Mouse (Mus musculus) spleen, adult 2 months (tissue): Measurements from ENCODE around the gene Akap2. TPM values are rescaled to one million over a fixed set of nuclear protein-coding genes. Genes with fewer than 3 reads are reported as not detected.

Experiments used
- DNase-seq, 2 experiments: peaks; one replicate each; pipeline versions ENCODE4 v3.0.0 to v3.0.0-alpha.2; 2012 to 2021; ENCODE audit warnings: low spot score in 2 of 2, low read depth in 1 of 2
- H3K27ac ChIP-seq: fragments of 200-500 bp; 2 replicates; pipeline ENCODE4 v1.5.1; 2012; ENCODE audit warnings: low read length, inconsistent platforms; ENCODE audit not compliant: insufficient read depth
- H3K27me3 ChIP-seq: fragments of 200-500 bp; 2 replicates; pipeline ENCODE4 v1.6.1; 2012; ENCODE audit warnings: mild to moderate bottlenecking, moderate library complexity, low read length, inconsistent platforms; ENCODE audit not compliant: control insufficient read depth, insufficient read depth
- H3K36me3 ChIP-seq: fragments of 200-500 bp; 2 replicates; pipeline ENCODE4 v1.6.1; 2012; ENCODE audit warnings: mild to moderate bottlenecking, low read length, inconsistent platforms; ENCODE audit not compliant: control insufficient read depth, insufficient read depth
- H3K4me1 ChIP-seq: fragments of 200-500 bp; 2 replicates; pipeline ENCODE4 v1.6.1; 2011; ENCODE audit warnings: inconsistent platforms; ENCODE audit not compliant: control insufficient read depth, insufficient read depth, insufficient read length
- H3K4me3 ChIP-seq: fragments of 200-500 bp; 2 replicates; pipeline ENCODE4 v1.5.1; 2011; ENCODE audit warnings: mild to moderate bottlenecking, inconsistent platforms; ENCODE audit not compliant: insufficient read depth, insufficient read length; ENCODE audit errors: extremely low read depth
- CTCF ChIP-seq: fragments of 200-500 bp; IDR thresholded peaks from 2 replicates; pipeline ENCODE4 v1.5.1; 2011; ENCODE audit warnings: mild to moderate bottlenecking, inconsistent platforms; ENCODE audit not compliant: insufficient read depth, insufficient read length, insufficient replicate concordance; ENCODE audit errors: extremely low read depth
- POLR2A ChIP-seq: fragments of 200-500 bp; IDR thresholded peaks from 2 replicates; pipeline ENCODE4 v1.6.1; 2011; ENCODE audit warnings: low read depth, low read length, inconsistent platforms
- WGBS: fragments of 180-500 bp; shearing (Covaris S2); methylation state at CpG from one replicate; pipeline ENCODE4 v1.1.7; 2018; 5-methylcytosine and 5-hydroxymethylcytosine counted together
- polyA plus RNA-seq: library from polyadenylated mRNA; depleted of rRNA; stranded (reverse); fragments of >200 nt; gene quantifications from 2 replicates; pipeline ENCODE4 v1.2.3, GENCODE M21; 2012

Gene Akap2
- polyA plus RNA-seq, 1 experiment = 23.6 TPM

GRCm38 (mm10) chr4:57769007-57769406 is 51.5 kb downstream of the Akap2 start:
- Histone ChIP-seq H3K36me3 (no peaks in the 10 kb centered on the region), H3K27me3 (no peaks in the 10 kb centered on the region), H3K4me1 (no peaks in the 10 kb centered on the region), H3K27ac (no peak overlapping the region), H3K4me3 (no peak overlapping the region)
- WGBS = 92% methylated on average over 3 of the region's 3 CpGs
- TF ChIP-seq POLR2A (no peak), CTCF (no peak)
- no peak for DNase-seq

GRCm38 (mm10) chr4:57770185-57770823 is 52.8 kb downstream of the Akap2 start:
- TF ChIP-seq POLR2A = no peak
- TF ChIP-seq CTCF = no peak
- WGBS = 90% methylated on average over 4 of the region's 4 CpGs
- Histone ChIP-seq H3K27me3 (no peaks in the 10 kb centered on the region), H3K36me3 (no peaks in the 10 kb centered on the region), H3K27ac (no peak overlapping the region), H3K4me1 (no peaks in the 10 kb centered on the region), H3K4me3 (no peak overlapping the region)
- DNase-seq = no peak

GRCm38 (mm10) chr4:57771558-57772219 is 54.2 kb downstream of the Akap2 start:
- H3K36me3 ChIP-seq = no peaks in the 10 kb centered on the region
- 88% methylated on average over 2 of the region's 2 CpGs for WGBS
- H3K4me1 ChIP-seq = no peaks in the 10 kb centered on the region
- no peak overlapping the region for H3K27ac ChIP-seq
- DNase-seq = no peak
- no peaks in the 10 kb centered on the region for H3K27me3 ChIP-seq
- no peak for TF ChIP-seq CTCF
- no peak for TF ChIP-seq POLR2A
- no peak overlapping the region for H3K4me3 ChIP-seq

GRCm38 (mm10) chr4:57772851-57773510 is 55.5 kb downstream of the Akap2 start:
- H3K36me3 ChIP-seq = no peaks in the 10 kb centered on the region
- H3K27me3 ChIP-seq = no peaks in the 10 kb centered on the region
- TF ChIP-seq POLR2A = no peak
- TF ChIP-seq CTCF = no peak
- H3K4me1 ChIP-seq = no peaks in the 10 kb centered on the region
- no peak overlapping the region for H3K27ac ChIP-seq
- no peak overlapping the region for H3K4me3 ChIP-seq
- DNase-seq = no peak
- WGBS = 67% methylated on average over 11 of the region's 11 CpGs

- 84% methylated on average over 4 of the region's 4 CpGs for WGBS
- H3K27ac ChIP-seq = no peak overlapping the region
- no peaks in the 10 kb centered on the region for H3K4me1 ChIP-seq
- no peaks in the 10 kb centered on the region for H3K27me3 ChIP-seq
- no peak overlapping the region for H3K4me3 ChIP-seq
- TF ChIP-seq CTCF (no peak), POLR2A (no peak)
- H3K36me3 ChIP-seq = no peaks in the 10 kb centered on the region
- DNase-seq = no peak
Observed at GRCm38 (mm10) chr4:57774517-57774916, 57.1 kb downstream of the Akap2 start.

- H3K4me1 ChIP-seq = no peaks in the 10 kb centered on the region
- H3K36me3 ChIP-seq = no peaks in the 10 kb centered on the region
Observed at GRCm38 (mm10) chr4:57775582-57775981, 58.1 kb downstream of the Akap2 start.

More at GRCm38 (mm10) chr4:57775582-57775981, 58.1 kb downstream of the Akap2 start:
- Histone ChIP-seq H3K4me3 (no peak overlapping the region), H3K27ac (no peak overlapping the region), H3K27me3 (no peaks in the 10 kb centered on the region)
- no peak for DNase-seq
- TF ChIP-seq CTCF = no peak
- TF ChIP-seq POLR2A = no peak
